Mouse (Mus musculus) neural tube, embryonic 11.5 days (tissue): ENCODE data around the gene Snrnp48. TPM values are rescaled to one million over a fixed set of nuclear protein-coding genes. Genes with fewer than 3 reads are reported as not detected.

Source experiments
- ATAC-seq: fragments of 200-750 bp; cut with Nextera tagmentation; 2 replicates; pipeline ENCODE4 v1.8.0; 2017; ENCODE audit warnings: moderate number of reproducible peaks, mild to moderate bottlenecking, moderate TSS enrichment, moderate library complexity; ENCODE audit not compliant: insufficient read depth, low FRiP score, low TSS enrichment
- DNase-seq: peaks from one replicate; pipeline ENCODE4 v3.0.0-alpha.2; 2015; ENCODE audit warnings: low spot score
- H3K27ac ChIP-seq: fragments of 300-500 bp; sonication (generic); 2 replicates; pipeline ENCODE4 v1.5.1; 2014; ENCODE audit warnings: low read depth, mild to moderate bottlenecking, low read length
- H3K27me3 ChIP-seq: fragments of 300-500 bp; sonication (generic); 2 replicates; pipeline ENCODE4 v1.6.1; 2014; ENCODE audit warnings: mild to moderate bottlenecking, low read length, mixed read lengths; ENCODE audit not compliant: control insufficient read depth, insufficient read depth
- H3K36me3 ChIP-seq: fragments of 300-500 bp; sonication (generic); 2 replicates; pipeline ENCODE4 v1.6.1; 2014; ENCODE audit warnings: mild to moderate bottlenecking, low read length, moderate library complexity, mixed read lengths; ENCODE audit not compliant: control insufficient read depth, insufficient read depth
- H3K4me1 ChIP-seq: fragments of 300-500 bp; sonication (generic); 2 replicates; pipeline ENCODE4 v1.6.1; 2014; ENCODE audit warnings: low read length, mixed read lengths; ENCODE audit not compliant: control insufficient read depth, insufficient read depth
- H3K4me2 ChIP-seq: fragments of 300-500 bp; sonication (generic); 2 replicates; pipeline ENCODE4 v1.6.1; 2014; ENCODE audit warnings: low read depth, mild to moderate bottlenecking, moderate library complexity
- H3K4me3 ChIP-seq: fragments of 300-500 bp; sonication (generic); 2 replicates; pipeline ENCODE4 v1.5.1; 2014; ENCODE audit warnings: low read depth, low read length
- H3K9ac ChIP-seq: fragments of 300-500 bp; sonication (generic); 2 replicates; pipeline ENCODE4 v1.6.1; 2014; ENCODE audit warnings: mild to moderate bottlenecking, low read length
- H3K9me3 ChIP-seq: fragments of 300-500 bp; sonication (generic); 2 replicates; pipeline ENCODE4 v1.6.1; 2016; ENCODE audit warnings: low read length; ENCODE audit not compliant: control insufficient read depth
- WGBS: fragments of 180-500 bp; shearing (Covaris S2); extraction: QIAGEN DNeasy Blood & Tissue Kit; methylation state at CpG from one replicate; pipeline ENCODE4 v1.1.7; 2014; 5-methylcytosine and 5-hydroxymethylcytosine counted together
- polyA plus RNA-seq: library from polyadenylated mRNA; unstranded; fragments of >200 nt; fragmentation: Nextera tagmentation; extraction: Ambion mirVana; gene quantifications from 2 replicates; pipeline ENCODE4 v1.2.1, GENCODE M21; 2014

Gene Snrnp48
- polyA plus RNA-seq, 1 experiment from 2014 or later, result 33.2 TPM

DNA sequence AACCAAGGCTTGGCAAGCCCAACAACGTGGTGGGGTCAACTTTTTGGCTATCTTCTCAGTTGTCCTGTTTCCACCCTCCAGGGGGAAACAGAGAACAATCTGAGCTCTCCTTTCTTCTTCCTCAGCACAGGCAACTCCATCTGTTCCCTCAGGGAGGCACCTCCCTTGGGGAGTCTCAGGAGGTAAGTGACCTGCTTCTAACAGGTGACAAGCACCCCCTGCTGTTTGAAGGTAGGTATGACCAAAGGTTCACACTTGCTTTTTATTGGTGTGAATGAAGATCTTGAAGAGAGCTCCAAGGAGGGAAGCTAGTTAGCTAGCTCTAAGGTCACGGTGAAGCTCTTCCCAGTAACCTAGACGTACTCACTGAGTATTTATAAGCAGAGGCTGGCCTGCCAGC lies 30.6 kb downstream of the Snrnp48 start:
- ATAC-seq (no peak), DNase-seq (no peak)
- no peak overlapping the region for H3K4me2 ChIP-seq
- 88% methylated on average over 3 of the region's 3 CpGs for WGBS
- H3K4me1 ChIP-seq, result no peaks in the 10 kb centered on the region
- H3K9ac ChIP-seq, result no peak overlapping the region
- no peaks in the 10 kb centered on the region for H3K36me3 ChIP-seq
- no peaks in the 10 kb centered on the region for H3K27me3 ChIP-seq
- H3K27ac ChIP-seq, result no peak overlapping the region
- H3K4me3 ChIP-seq, result no peak overlapping the region
- no peaks in the 10 kb centered on the region for H3K9me3 ChIP-seq

DNA sequence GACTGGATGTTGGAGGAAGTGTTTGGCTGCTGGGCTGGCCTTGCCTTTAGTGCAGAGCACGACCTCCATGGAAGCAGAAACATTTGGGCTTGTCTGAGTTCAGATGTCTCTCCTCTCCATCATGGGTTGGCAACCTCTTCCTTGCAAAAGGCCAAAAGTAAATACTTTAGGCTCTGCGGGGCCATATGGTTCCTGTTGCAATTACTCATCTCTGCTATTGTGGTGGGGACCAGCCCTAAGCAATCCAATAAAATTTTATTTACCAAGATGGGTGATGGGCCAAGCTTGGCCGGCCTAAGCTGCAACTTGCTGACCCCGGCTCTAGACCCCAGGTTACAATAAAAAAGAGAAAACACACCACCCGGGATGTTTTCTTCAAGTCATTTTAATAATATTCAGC lies 43.4 kb downstream of the Snrnp48 start:
- WGBS, result 80% methylated on average over 5 of the region's 5 CpGs
- H3K27ac ChIP-seq, result no peak overlapping the region
- H3K27me3 ChIP-seq, result no peaks in the 10 kb centered on the region
- no peaks in the 10 kb centered on the region for H3K36me3 ChIP-seq
- DNase-seq, result no peak
- no peaks in the 10 kb centered on the region for H3K9me3 ChIP-seq
- no peak overlapping the region for H3K9ac ChIP-seq
- no peak for ATAC-seq
- H3K4me1 ChIP-seq, result no peaks in the 10 kb centered on the region
- H3K4me3 ChIP-seq, result no peak overlapping the region
- H3K4me2 ChIP-seq, result no peak overlapping the region

DNA sequence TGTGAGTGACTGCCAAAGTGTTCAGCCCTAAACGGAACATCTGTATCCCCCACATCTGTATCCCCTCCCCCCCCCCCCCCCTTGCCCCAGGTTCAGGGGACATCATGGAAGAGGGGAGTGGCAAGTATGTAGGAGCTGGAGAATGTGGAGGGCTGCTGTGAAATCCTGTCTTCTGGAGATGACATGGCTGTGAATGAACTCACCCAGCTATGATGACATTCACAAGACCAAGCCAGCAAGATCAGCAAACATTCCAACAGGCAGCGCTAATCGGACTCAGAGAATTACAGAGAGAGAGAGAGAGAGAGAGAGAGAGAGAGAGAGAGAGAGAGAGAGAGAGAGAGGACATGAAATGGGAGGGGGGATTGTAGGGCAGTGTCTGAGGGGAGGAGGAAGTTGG lies 46.5 kb downstream of the Snrnp48 start:
- Histone ChIP-seq H3K9ac (no peak overlapping the region), H3K4me1 (no peaks in the 10 kb centered on the region), H3K27me3 (no peaks in the 10 kb centered on the region), H3K9me3 (no peaks in the 10 kb centered on the region), H3K4me3 (no peak overlapping the region), H3K4me2 (no peak overlapping the region), H3K27ac (no peak overlapping the region), H3K36me3 (no peaks in the 10 kb centered on the region)
- DNase-seq (no peak), ATAC-seq (no peak)
- WGBS, result 83% methylated on average over 3 of the region's 3 CpGs

GRCm38 (mm10) chr13:38253696-38254095 lies 49.0 kb downstream of the Snrnp48 start:
- Histone ChIP-seq H3K27ac (no peak overlapping the region), H3K36me3 (no peaks in the 10 kb centered on the region), H3K4me1 (no peaks in the 10 kb centered on the region), H3K4me3 (no peak overlapping the region), H3K27me3 (no peaks in the 10 kb centered on the region), H3K9me3 (no peaks in the 10 kb centered on the region), H3K4me2 (no peak overlapping the region), H3K9ac (no peak overlapping the region)
- no peak for ATAC-seq
- no peak for DNase-seq
- WGBS, result 94% methylated on average over 9 of the region's 9 CpGs

DNA sequence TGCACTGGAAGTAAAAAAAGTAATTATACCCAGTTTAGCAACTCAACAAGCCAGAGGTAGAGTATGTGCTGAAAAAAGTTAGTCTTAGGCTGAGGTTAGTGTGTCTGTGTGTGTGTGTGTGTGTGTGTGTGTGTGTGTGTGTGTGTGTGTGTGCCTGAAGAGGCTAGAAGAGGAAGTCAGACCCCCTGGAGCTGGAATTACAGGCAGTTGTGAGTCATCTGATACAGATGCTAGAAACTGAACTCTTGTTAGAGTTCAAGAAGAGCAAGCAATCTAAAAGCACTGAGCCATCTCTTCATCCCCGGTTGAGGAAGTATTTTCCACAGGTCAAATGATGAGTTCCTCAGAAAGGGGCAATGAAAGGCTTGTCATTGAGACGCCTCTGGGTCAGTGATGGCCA lies 54.2 kb downstream of the Snrnp48 start:
- ATAC-seq (no peak), DNase-seq (no peak)
- no peaks in the 10 kb centered on the region for H3K36me3 ChIP-seq
- H3K4me3 ChIP-seq, result no peak overlapping the region
- no peak overlapping the region for H3K9ac ChIP-seq
- H3K27me3 ChIP-seq, result no peaks in the 10 kb centered on the region
- no peaks in the 10 kb centered on the region for H3K9me3 ChIP-seq
- H3K27ac ChIP-seq, result no peak overlapping the region
- WGBS, result 55% methylated on average over 2 of the region's 2 CpGs
- no peak overlapping the region for H3K4me2 ChIP-seq
- no peaks in the 10 kb centered on the region for H3K4me1 ChIP-seq

DNA sequence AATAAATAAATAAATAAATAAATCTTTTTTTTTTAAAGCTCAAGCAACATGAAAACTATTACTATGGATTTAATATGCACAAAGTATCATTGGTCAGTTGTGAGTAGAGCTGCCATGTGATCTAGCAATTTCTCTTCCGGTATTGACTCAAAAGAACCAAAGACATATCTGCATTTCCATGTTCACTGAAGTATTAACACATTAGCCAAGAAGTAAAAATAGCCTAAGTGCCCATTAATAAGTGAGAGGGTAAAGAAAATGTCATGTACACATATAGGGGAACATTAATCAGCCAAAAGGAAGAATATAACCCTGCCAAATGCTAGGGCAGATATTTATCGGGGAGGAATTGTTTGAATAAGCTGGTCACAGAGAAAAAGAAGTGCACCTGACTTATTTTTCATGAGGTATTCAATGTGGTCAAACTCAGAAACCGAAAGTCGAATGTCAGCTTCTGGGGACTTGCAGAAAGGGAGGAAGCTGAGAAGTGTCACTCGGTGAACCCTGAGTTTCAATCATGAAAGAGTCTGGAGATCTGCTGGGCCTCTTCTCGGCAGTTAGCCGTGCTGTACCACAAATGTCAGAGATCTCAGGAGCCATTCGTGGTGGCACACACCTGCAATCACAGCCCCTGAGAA lies 64.4 kb downstream of the Snrnp48 start:
- no peaks in the 10 kb centered on the region for H3K4me1 ChIP-seq
- no peak overlapping the region for H3K27ac ChIP-seq
- ATAC-seq (no peak), DNase-seq (no peak)
- no peak overlapping the region for H3K4me3 ChIP-seq
- no peak overlapping the region for H3K9ac ChIP-seq
- no peak overlapping the region for H3K4me2 ChIP-seq
- no peaks in the 10 kb centered on the region for H3K27me3 ChIP-seq
- H3K9me3 ChIP-seq, result no peaks in the 10 kb centered on the region
- H3K36me3 ChIP-seq, result no peaks in the 10 kb centered on the region
- WGBS, result 91% methylated on average over 8 of the region's 8 CpGs

GRCm38 (mm10) chr13:38272624-38273023 lies 67.9 kb downstream of the Snrnp48 start:
- no peak overlapping the region for H3K4me2 ChIP-seq
- no peak for ATAC-seq
- H3K9ac ChIP-seq, result no peak overlapping the region
- H3K4me1 ChIP-seq, result no peaks in the 10 kb centered on the region
- H3K36me3 ChIP-seq, result no peaks in the 10 kb centered on the region
- H3K27ac ChIP-seq, result no peak overlapping the region
- DNase-seq, result no peak
- no peaks in the 10 kb centered on the region for H3K27me3 ChIP-seq
- 64% methylated on average over 3 of the region's 3 CpGs for WGBS
- no peaks in the 10 kb centered on the region for H3K9me3 ChIP-seq
- H3K4me3 ChIP-seq, result no peak overlapping the region

Other genes with a start within 250 kb of the Snrnp48 start
- 104 and 116 TPM in 2 replicates for gene Ssr1, start 210.7 kb upstream of the Snrnp48 start, polyA plus RNA-seq
- 45.1 and 47.9 TPM in 2 replicates for gene Riok1, start 167.9 kb upstream of the Snrnp48 start, polyA plus RNA-seq
- gene Cage1, start 167.9 kb upstream of the Snrnp48 start, polyA plus RNA-seq, result 0.68 and 1.1 TPM in 2 replicates
- 1.1 TPM in 2 replicates for gene Dsp, start 53.6 kb upstream of the Snrnp48 start, polyA plus RNA-seq
- 2.2 and 3.2 TPM in 2 replicates for gene Bmp6, start 140.2 kb downstream of the Snrnp48 start, polyA plus RNA-seq